Mouse (Mus musculus) neutrophil, adult 5-6 weeks (primary cell): ENCODE results near the gene Slc25a34. TPM values are rescaled to one million over a fixed set of nuclear protein-coding genes. Genes with fewer than 3 reads are reported as not detected.

Experiments used
- ATAC-seq: fragments of 151-379, 151-347 bp; 2 replicates; pipeline ENCODE4 v1.8.0; 2017; ENCODE audit warnings: mild to moderate bottlenecking, moderate TSS enrichment; ENCODE audit not compliant: insufficient number of reproducible peaks, poor library complexity, low FRiP score, severe bottlenecking; ENCODE audit errors: extremely low read depth
- total RNA-seq: library from RNA; stranded (forward); fragments of 200-1000 nt; gene quantifications from 2 replicates; pipeline ENCODE4 v1.2.3, GENCODE M21; 2017

The Slc25a34 gene
- total RNA-seq, 1 experiment from 2014 or later, result 0.23 TPM

- no peak for ATAC-seq
These were observed 24.7 kb downstream of the Slc25a34 start for GRCm38 (mm10) chr4:141598894-141599250.

- no peak for ATAC-seq
These were observed 25.3 kb downstream of the Slc25a34 start for GRCm38 (mm10) chr4:141598199-141598893.

- no peak for ATAC-seq
These were observed 26.8 kb downstream of the Slc25a34 start for GRCm38 (mm10) chr4:141596700-141597328.

GRCm38 (mm10) chr4:141595605-141596268, 27.9 kb downstream of the Slc25a34 start:
- no peak for ATAC-seq

GRCm38 (mm10) chr4:141595138-141595537, 28.5 kb downstream of the Slc25a34 start:
- no peak for ATAC-seq

- no peak for ATAC-seq
These were observed 32.1 kb downstream of the Slc25a34 start for GRCm38 (mm10) chr4:141591547-141591946.

GRCm38 (mm10) chr4:141583919-141584318, 39.7 kb downstream of the Slc25a34 start:
- no peak for ATAC-seq

- ATAC-seq, result no peak
These were observed 42.6 kb downstream of the Slc25a34 start for GRCm38 (mm10) chr4:141581051-141581450.

- ATAC-seq, result no peak
These were observed 44.8 kb downstream of the Slc25a34 start for GRCm38 (mm10) chr4:141578833-141579232.

- ATAC-seq, result no peak
These were observed 46.7 kb downstream of the Slc25a34 start for GRCm38 (mm10) chr4:141576877-141577276.

GRCm38 (mm10) chr4:141576404-141576803, 47.2 kb downstream of the Slc25a34 start:
- no peak for ATAC-seq

GRCm38 (mm10) chr4:141574789-141575702, 48.6 kb downstream of the Slc25a34 start:
- ATAC-seq, result peak; percentile 73

- peak; percentile 49 for ATAC-seq
These were observed 50.2 kb downstream of the Slc25a34 start for GRCm38 (mm10) chr4:141573359-141573966.

GRCm38 (mm10) chr4:141572668-141573358, 50.8 kb downstream of the Slc25a34 start:
- ATAC-seq, result no peak

- ATAC-seq, result no peak
These were observed 51.7 kb downstream of the Slc25a34 start for GRCm38 (mm10) chr4:141571934-141572333.

GRCm38 (mm10) chr4:141571337-141571739, 52.3 kb downstream of the Slc25a34 start:
- ATAC-seq, result no peak

- ATAC-seq, result no peak
These were observed 52.8 kb downstream of the Slc25a34 start for GRCm38 (mm10) chr4:141570821-141571220.

GRCm38 (mm10) chr4:141570004-141570403, 53.6 kb downstream of the Slc25a34 start:
- ATAC-seq, result no peak
